Comparison of ENCODE assay signal across 15 mouse cellular contexts in the genomic region with DNA sequence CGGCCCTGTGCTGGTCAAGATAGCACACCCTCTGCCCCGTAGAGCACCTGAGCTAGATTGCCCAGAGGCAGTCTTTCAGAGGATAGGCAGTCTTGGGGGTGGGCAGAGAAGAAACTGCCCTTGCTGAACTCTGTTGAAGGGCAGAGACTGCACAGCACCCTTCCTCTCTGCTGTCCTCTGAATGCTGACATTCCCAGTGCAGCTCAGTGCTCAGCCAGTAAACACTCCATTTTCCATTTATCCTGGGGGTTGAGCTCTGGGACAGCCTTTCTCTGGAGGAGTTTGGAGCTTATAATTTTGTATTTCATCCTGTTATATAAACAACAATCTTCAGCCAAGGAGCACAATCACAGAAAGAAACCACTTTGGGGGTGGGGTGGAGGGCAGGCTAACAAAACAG.
DNase-seq lines count a peak whose midpoint lies in the region; ATAC-seq and TF ChIP-seq lines count a peak whose summit lies in the region.
"Had no signal": no experiment of that assay in that cellular context is flagged by ENCODE, and none has a peak within 500 bp of the region (broad histone marks: within the 10 kb centered on the region; RNA-seq: fewer than 3 reads in every experiment).

No protein-coding gene starts in this region.

- H3K4me3 ChIP-seq in heart, embryonic 14.5 days (ENCODE audit: control insufficient read depth in 1 of 2, insufficient read depth in 1 of 2, low read depth in 1 of 2, low read length in 2 of 2), result no peak overlapping the region
- H3K4me3 ChIP-seq in liver, postnatal 0 days (ENCODE audit: low read depth, low read length), result no peak overlapping the region
- no peak overlapping the region for H3K4me3 ChIP-seq in liver, embryonic 11.5 days (ENCODE audit: low read depth, low read length)
- H3K4me3 ChIP-seq in embryonic facial prominence, embryonic 13.5 days, result no peak overlapping the region
- H3K4me3 ChIP-seq in myocyte, result no peak overlapping the region
- H3K4me3 ChIP-seq: forebrain, embryonic 13.5 days; gastrocnemius, adult 2 months; hindbrain, embryonic 12.5 days; limb, embryonic 15.5 days had no signal

- no peaks in the 10 kb centered on the region for H3K27me3 ChIP-seq in heart, embryonic 14.5 days (ENCODE audit: control insufficient read depth, insufficient read depth, low read length)
- no peaks in the 10 kb centered on the region for H3K27me3 ChIP-seq in liver, postnatal 0 days (ENCODE audit: insufficient read depth, low read length)
- H3K27me3 ChIP-seq in liver, embryonic 11.5 days (replicated peaks; ENCODE audit: control insufficient read depth, insufficient read depth, low read length), result no peaks in the 10 kb centered on the region
- H3K27me3 ChIP-seq in embryonic facial prominence, embryonic 13.5 days, result no peaks in the 10 kb centered on the region
- no peaks in the 10 kb centered on the region for H3K27me3 ChIP-seq in myocyte (ENCODE audit: control insufficient read depth, insufficient read depth, insufficient read length)
- H3K27me3 ChIP-seq: forebrain, embryonic 13.5 days; hindbrain, embryonic 12.5 days; limb, embryonic 15.5 days had no signal

- peaks cover 18 to 30% of the 10 kb centered on the region in 2 experiments for H3K4me1 ChIP-seq in heart, embryonic 14.5 days (ENCODE audit: control insufficient read depth in 2 of 2, insufficient read depth in 2 of 2, low read length in 2 of 2)
- 0 out of 2 replicates have a peak, but pooled peaks cover 4% of the 10 kb centered on the region for H3K4me1 ChIP-seq in liver, postnatal 0 days (ENCODE audit: insufficient read depth)
- H3K4me1 ChIP-seq in liver, embryonic 11.5 days (replicated peaks; ENCODE audit: control insufficient read depth, insufficient read depth, low read length), result no peaks in the 10 kb centered on the region
- H3K4me1 ChIP-seq in embryonic facial prominence, embryonic 13.5 days, result peaks cover 39% of the 10 kb centered on the region
- H3K4me1 ChIP-seq: forebrain, embryonic 13.5 days had no signal

- no peak overlapping the region for H3K9ac ChIP-seq in heart, embryonic 14.5 days (ENCODE audit: low read length)
- H3K9ac ChIP-seq in liver, postnatal 0 days (replicated peaks), result no peak overlapping the region
- H3K9ac ChIP-seq in liver, embryonic 11.5 days (ENCODE audit: low read depth, low read length), result no peak overlapping the region
- no peak overlapping the region for H3K9ac ChIP-seq in embryonic facial prominence, embryonic 13.5 days
- H3K9ac ChIP-seq: forebrain, embryonic 13.5 days; hindbrain, embryonic 12.5 days; limb, embryonic 15.5 days had no signal

- no peak for DNase-seq in heart, postnatal 10 days
- DNase-seq in liver, postnatal 0 days, result no peak
- DNase-seq in liver, embryonic 11.5 days (ENCODE audit: low spot score), result no peak
- DNase-seq in T-cell, adult 2 months (ENCODE audit: low spot score), result no peak
- no peak for DNase-seq in right cerebral cortex, postnatal 10 days (ENCODE audit: low spot score in 2 of 2)
- DNase-seq: cerebellum, adult 9-11 months; gastrocnemius, adult 2 months; kidney, adult 8-10 months; right cerebral cortex, postnatal 25 days had no signal

- no peak for TF ChIP-seq CTCF in liver, postnatal 0 days (IDR thresholded peaks at IDR 0.05; ENCODE audit: low read depth)

- peak overlapping the region; percentile 36 to 48; a peak in 3 of 4 replicates for H3K27ac ChIP-seq in heart, embryonic 14.5 days (replicated peaks in 1 of 2; ENCODE audit: control insufficient read depth in 1 of 2, insufficient read depth in 1 of 2, low read depth in 2 of 2, low read length in 2 of 2)
- peak overlapping the region; percentile 48; the same call in 1 of the 2 replicates for H3K27ac ChIP-seq in liver, postnatal 0 days (ENCODE audit: low read depth)
- H3K27ac ChIP-seq in liver, embryonic 11.5 days (ENCODE audit: low read depth, low read length), result no peak overlapping the region
- peak overlapping the region; percentile 66 for H3K27ac ChIP-seq in embryonic facial prominence, embryonic 13.5 days
- H3K27ac ChIP-seq: forebrain, embryonic 13.5 days; gastrocnemius, adult 2 months; hindbrain, embryonic 12.5 days; limb, embryonic 15.5 days had no signal

- no peaks in the 10 kb centered on the region for H3K9me3 ChIP-seq in heart, embryonic 14.5 days (ENCODE audit: control insufficient read depth, low read length)
- no peaks in the 10 kb centered on the region for H3K9me3 ChIP-seq in liver, postnatal 0 days (ENCODE audit: low read length)
- H3K9me3 ChIP-seq in liver, embryonic 11.5 days (ENCODE audit: control insufficient read depth, low read length), result no peaks in the 10 kb centered on the region
- H3K9me3 ChIP-seq in embryonic facial prominence, embryonic 13.5 days, result no peaks in the 10 kb centered on the region
- H3K9me3 ChIP-seq: forebrain, embryonic 13.5 days; hindbrain, embryonic 12.5 days; limb, embryonic 15.5 days had no signal

- no peak for TF ChIP-seq EP300 in liver, postnatal 0 days (IDR thresholded peaks at IDR 0.05; ENCODE audit: low read depth)

- TF ChIP-seq POLR2A in myocyte (IDR thresholded peaks at IDR 0.05; ENCODE audit: insufficient read length, low read depth), result no peak

- no peak overlapping the region for H3ac ChIP-seq in myocyte (ENCODE audit: control insufficient read depth, insufficient read length)

- ATAC-seq in heart, embryonic 14.5 days (ENCODE audit: insufficient number of reproducible peaks, insufficient read depth, low FRiP score, low read depth), result no peak
- ATAC-seq in liver, postnatal 0 days, result no peak
- ATAC-seq in liver, embryonic 11.5 days (replicated peaks; ENCODE audit: low FRiP score), result no peak
- ATAC-seq in embryonic facial prominence, embryonic 13.5 days (ENCODE audit: insufficient number of reproducible peaks, insufficient read depth, low FRiP score, low TSS enrichment, low read depth), result no peak
- ATAC-seq: forebrain, embryonic 13.5 days had no signal

- no peak overlapping the region for H3K4me2 ChIP-seq in heart, embryonic 14.5 days (ENCODE audit: low read length)
- H3K4me2 ChIP-seq in liver, postnatal 0 days (ENCODE audit: low read depth, low read length), result peak overlapping the region; percentile 18; the same call in 1 of the 2 replicates
- H3K4me2 ChIP-seq in liver, embryonic 11.5 days, result no peak overlapping the region
- H3K4me2 ChIP-seq in embryonic facial prominence, embryonic 13.5 days, result no peak overlapping the region
- peak overlapping the region; percentile 99 for H3K4me2 ChIP-seq in myocyte (ENCODE audit: low read depth)
- H3K4me2 ChIP-seq: forebrain, embryonic 13.5 days; hindbrain, embryonic 12.5 days; limb, embryonic 15.5 days had no signal

- 11% methylated on average over 2 of the region's 2 CpGs for WGBS in heart, embryonic 14.5 days
- WGBS in liver, postnatal 0 days (ENCODE audit: insufficient replicate concordance), result 49% methylated on average over 2 of the region's 2 CpGs
- 50% methylated on average over 2 of the region's 2 CpGs for WGBS in liver, embryonic 11.5 days
- WGBS in embryonic facial prominence, embryonic 13.5 days, result 78% methylated on average over 2 of the region's 2 CpGs

- H3K36me3 ChIP-seq in heart, embryonic 14.5 days (ENCODE audit: control insufficient read depth, insufficient read depth, low read length), result peaks cover 6% of the 10 kb centered on the region; the same call in 1 of the 2 replicates
- H3K36me3 ChIP-seq in liver, postnatal 0 days (replicated peaks; ENCODE audit: insufficient read depth, low read length), result no peaks in the 10 kb centered on the region; the same call in 1 of the 2 replicates
- no peaks in the 10 kb centered on the region for H3K36me3 ChIP-seq in liver, embryonic 11.5 days (ENCODE audit: control insufficient read depth, insufficient read depth, low read length)
- peaks cover 13% of the 10 kb centered on the region; the same call in 1 of the 2 replicates for H3K36me3 ChIP-seq in embryonic facial prominence, embryonic 13.5 days
- peaks cover 4% of the 10 kb centered on the region for H3K36me3 ChIP-seq in myocyte (ENCODE audit: control insufficient read depth, insufficient read depth)
- H3K36me3 ChIP-seq: limb, embryonic 15.5 days had no signal

- intact Hi-C loops in heart, postnatal 10 days (cut with DNase I), result no loop called here

- peaks cover 61% of the 10 kb centered on the region for H3K79me2 ChIP-seq in myocyte (ENCODE audit: control insufficient read depth, insufficient read depth)

TF ChIP-seq in myocyte, 11 proteins besides CTCF, POLR2A, EP300 and RAD21:
- TF ChIP-seq MYOG (IDR thresholded peaks at IDR 0.05; ENCODE audit: control insufficient read depth in 1 of 3, insufficient read depth in 1 of 3, insufficient read length in 2 of 3, low read depth in 2 of 3) (no peak), REST (IDR thresholded peaks at IDR 0.05; ENCODE audit: insufficient read depth, insufficient read length) (no peak), USF1 (IDR thresholded peaks at IDR 0.05; ENCODE audit: low read depth) (no peak), TCF12 (IDR thresholded peaks at IDR 0.05; ENCODE audit: insufficient read depth, poor library complexity, severe bottlenecking) (no peak), CEBPB (IDR thresholded peaks at IDR 0.05; ENCODE audit: insufficient read depth, poor library complexity, severe bottlenecking) (no peak), SRF (IDR thresholded peaks at IDR 0.05; ENCODE audit: control insufficient read depth, insufficient read length, low read depth) (no peak), MYOD1 (IDR thresholded peaks at IDR 0.05; ENCODE audit: control insufficient read depth in 1 of 3, insufficient read length in 2 of 3, low read depth in 2 of 3) (no peak), MAX (IDR thresholded peaks at IDR 0.05; ENCODE audit: low read depth) (no peak), E2F4 (IDR thresholded peaks at IDR 0.05; ENCODE audit: insufficient read depth) (no peak), POLR2AphosphoS2 (IDR thresholded peaks at IDR 0.05; ENCODE audit: insufficient read length, low read depth) (no peak), TCF3 (IDR thresholded peaks at IDR 0.05; ENCODE audit: insufficient read length, low read depth) (no peak)
TF ChIP-seq in myocyte: peak in this region for 0.

Comparison
In these comparisons a context has a peak if more than half of its experiments do, and no peak if none do; other contexts are left out.
1. H3K4me2 ChIP-seq: peak in liver, postnatal 0 days (single experiment) and myocyte (single experiment); none in heart, embryonic 14.5 days (single experiment), liver, embryonic 11.5 days (single experiment) and embryonic facial prominence, embryonic 13.5 days (single experiment).